Mouse (Mus musculus) common myeloid progenitor, adult 5-6 weeks (primary cell): Measurements from ENCODE around the gene Pkd1l2. TPM values are rescaled to one million over a fixed set of nuclear protein-coding genes. Genes with fewer than 3 reads are reported as not detected.

Source experiments
- ATAC-seq: replicated peaks from 2 replicates; pipeline ENCODE4 v1.8.0; 2016; ENCODE audit warnings: low read depth, mild to moderate bottlenecking, moderate TSS enrichment, inconsistent platforms; ENCODE audit not compliant: poor library complexity, severe bottlenecking
- total RNA-seq: library from RNA; stranded (forward); fragments of 200-1000, 187-1606 nt; gene quantifications from 2 replicates; pipeline ENCODE4 v1.2.3, GENCODE M21; 2017

Gene Pkd1l2
- not detected in 2 replicates for total RNA-seq

DNA sequence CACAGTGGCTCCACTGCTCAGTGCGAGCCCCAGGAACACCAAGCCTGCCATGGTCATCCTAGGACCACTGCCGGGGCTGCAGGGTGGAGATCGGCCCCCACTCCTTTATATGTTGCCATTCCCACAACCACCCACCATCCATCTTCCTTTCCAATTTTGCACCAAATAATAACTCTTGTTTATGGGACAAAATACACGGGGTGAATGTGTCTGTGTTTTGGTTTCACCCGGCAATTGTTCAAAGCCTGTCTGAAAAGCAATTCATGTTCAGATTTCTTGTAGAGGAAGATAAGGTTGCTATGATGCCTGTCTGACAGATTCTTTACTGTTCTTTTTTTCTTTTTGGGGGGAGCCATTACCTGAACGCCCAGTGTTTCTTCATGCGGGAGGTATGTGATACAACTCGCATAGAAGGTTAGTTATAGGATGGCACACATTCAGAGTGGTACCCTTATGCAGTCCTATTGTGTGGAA is at the start of gene Pkd1l2:
Pkd1l2 (minus strand) TSS at position 51 of the 474 bp plus-strand sequence.
- no peak for ATAC-seq

DNA sequence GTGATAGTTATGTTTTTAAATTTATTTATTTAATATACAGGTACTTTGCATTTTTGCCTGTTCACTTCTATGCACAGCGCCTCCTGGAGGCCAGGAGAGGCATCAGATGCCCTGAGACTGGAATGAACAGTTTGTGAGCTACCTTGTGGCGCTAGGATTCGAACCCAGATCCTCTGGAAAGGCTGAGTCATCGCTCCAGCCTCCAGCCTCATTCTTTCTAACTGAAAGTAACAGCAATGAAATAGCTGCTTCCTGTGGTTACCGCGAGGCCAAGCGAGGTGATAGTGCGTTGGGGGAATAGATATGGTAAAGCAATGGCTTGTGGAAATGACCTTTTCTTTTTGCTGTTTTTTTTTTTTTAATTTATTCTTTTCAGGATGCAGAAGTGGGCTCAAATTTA is 44.8 kb upstream of the Pkd1l2 start:
- peak; percentile 57 for ATAC-seq

DNA sequence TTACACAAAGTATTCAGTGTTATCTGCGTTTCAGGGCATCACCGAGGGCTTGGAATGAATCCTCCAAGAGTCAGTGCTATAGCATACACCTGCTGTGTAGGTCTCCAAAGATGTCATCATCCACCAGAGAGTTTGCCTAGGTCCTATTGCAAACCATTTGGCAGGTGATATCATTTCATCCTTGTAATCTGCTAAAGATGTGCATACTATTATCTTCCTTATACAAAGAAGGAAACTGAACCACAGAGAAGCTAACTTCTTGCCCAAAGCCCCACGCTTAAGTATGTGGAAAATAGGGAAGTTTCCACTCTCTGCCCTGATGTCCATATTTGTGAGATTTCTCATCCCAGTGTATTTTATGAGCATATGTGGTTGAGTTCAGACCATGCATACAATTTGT is 44.2 kb upstream of the Pkd1l2 start:
- 0 out of 2 replicates have a peak, but pooled peaks have one; percentile 19 for ATAC-seq

DNA sequence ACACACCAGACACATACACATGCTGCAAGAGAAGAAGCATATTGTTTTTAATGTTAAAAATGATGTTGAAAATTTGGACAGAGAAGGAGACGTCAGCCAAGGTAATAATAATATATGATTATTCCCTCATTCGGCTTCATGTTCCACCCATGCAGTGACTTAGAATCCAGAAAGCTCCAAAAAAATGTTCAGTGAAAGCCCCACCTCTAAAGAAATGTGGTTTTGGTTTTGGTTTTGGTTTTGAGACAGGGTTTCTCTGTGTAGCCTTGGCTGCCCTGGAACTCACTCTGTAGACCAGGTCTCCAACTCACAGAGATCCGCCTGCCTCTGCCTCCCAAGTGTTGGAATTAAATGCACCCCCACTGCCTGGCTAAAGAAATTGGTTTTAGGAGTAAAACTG is 43.6 kb upstream of the Pkd1l2 start:
- ATAC-seq: no peak

DNA sequence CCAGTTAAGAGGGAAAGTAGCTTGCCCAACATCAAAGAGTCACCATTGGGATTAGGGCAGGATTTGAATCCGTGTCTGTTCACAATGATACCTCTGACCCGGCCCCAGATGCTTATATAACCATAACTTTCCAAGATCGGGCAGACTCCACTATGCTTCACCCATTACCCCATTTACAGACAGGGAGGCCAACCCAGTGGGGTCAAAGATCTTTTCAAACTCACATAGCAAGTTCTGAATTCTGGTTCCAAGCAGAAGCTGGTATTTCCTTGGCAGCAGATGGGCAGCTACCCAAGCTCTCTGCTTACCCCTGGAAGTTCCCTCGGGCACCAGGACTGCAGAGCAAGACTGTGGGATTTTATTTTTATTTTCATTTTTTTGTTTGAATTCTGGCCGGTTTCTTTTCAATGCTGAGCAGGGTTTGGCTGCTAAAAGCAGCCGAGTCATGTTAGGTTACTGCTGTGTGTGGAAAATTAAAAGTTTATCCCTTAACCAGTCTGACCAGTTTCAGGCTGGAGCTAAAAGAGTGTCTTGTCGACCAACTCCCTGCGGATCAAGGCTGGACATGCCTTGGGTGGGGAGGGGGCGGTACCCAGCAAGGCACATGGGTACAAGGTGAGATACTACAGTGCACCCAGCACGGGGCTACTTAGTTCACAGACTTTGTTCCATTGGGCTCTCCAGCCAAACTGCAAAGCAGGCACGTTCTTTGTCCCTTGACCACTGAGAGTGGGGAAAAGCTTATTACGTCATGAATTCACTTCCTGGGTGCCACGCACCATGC is 41.8 kb upstream of the Pkd1l2 start:
- no peak for ATAC-seq

DNA sequence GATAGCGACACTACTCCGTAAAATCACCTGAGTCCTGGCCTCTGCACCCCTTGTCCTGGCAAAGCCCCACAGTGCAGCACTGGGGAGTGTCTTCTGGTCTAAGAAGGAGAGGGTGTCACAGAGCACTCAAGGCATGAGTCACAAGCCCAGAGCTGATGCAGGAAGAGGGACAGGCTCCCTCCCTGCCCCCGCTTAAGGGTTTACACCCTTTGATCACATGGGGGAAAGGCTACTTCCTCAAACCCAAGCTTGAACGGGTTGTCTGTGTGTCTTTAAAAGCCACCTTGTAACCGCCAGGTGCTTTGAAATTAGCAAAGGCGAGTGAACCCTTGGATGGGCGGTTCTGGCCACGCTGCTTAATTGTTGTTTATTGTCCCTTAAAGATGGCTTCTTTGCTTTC is 39.0 kb upstream of the Pkd1l2 start:
- peak; percentile 74 for ATAC-seq

DNA sequence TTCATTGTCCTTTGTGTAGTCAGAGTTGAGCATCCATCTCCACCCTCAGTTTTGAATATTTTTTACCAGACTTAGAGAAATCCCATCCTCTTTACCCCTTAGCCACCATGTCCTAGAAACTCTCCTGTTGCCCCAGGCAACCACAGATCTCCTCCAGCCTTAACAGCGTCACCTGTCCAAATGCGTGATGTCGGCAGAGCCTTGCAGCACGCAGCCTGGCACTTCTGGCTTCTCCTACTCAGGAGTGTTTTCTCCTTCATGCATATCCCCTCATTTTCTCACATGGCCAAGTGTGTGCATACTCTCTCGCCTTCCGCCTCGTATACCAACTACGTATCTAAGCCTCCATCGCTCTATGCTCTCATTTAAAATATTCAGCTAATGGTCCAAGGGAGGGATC is 36.2 kb upstream of the Pkd1l2 start:
- ATAC-seq: no peak

DNA sequence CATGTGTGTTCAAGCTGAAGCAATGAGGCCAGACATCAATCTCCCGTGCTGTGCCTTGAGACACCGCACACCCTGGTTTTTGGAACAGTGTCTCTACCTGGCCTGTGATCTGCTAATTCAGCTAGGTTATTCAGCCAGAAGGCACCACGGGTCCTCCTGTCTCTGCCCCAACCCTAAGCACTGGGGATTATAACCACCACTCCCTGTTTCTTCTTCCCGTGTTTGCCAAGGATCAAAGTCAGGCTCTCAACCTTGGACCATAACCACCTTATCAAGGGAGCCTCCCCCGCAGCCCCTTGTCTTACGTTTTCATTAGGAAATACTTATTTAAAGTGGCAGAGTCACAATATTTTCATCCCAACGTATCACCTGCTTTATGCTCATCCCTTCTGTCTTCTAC is 34.3 kb upstream of the Pkd1l2 start:
- no peak; the same call in 1 of the 2 replicates for ATAC-seq

DNA sequence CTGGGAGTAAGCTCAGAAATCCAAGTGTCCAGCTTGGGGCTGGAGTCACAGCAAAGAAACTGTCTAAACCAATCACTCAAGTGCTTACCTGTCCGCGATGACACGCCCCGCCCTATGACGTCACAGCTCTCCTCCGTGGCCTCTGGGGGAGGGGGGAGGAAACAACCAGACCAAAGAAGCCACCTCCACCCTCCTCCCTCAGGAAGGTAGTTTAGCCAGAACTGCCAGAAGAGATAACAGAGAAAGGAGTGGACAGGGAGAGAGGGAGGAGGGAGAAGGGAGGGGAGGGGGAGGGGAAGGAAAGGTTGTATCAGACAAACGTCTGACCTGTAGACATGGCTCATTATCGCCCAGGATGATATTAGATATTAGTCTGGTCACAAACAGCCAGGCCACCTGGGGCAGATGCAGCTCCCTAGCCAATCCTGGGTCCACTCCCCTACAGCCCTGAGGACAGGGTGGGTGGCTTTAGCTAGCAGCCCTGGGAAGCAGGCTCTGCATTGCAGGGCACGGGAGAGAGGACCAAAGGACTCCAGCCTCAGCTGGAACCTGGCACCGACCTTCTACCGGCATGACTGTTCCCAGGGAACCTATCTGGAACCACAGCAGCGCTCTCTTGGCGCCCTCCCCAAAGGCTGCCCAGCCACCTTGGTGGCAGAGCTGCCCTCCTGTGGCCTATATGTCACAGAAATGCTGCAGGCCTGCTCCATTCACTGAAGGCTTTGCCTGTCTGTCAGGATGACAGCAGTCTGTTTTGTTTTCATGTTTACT is 33.6 kb upstream of the Pkd1l2 start:
- peak; percentile 69 for ATAC-seq

DNA sequence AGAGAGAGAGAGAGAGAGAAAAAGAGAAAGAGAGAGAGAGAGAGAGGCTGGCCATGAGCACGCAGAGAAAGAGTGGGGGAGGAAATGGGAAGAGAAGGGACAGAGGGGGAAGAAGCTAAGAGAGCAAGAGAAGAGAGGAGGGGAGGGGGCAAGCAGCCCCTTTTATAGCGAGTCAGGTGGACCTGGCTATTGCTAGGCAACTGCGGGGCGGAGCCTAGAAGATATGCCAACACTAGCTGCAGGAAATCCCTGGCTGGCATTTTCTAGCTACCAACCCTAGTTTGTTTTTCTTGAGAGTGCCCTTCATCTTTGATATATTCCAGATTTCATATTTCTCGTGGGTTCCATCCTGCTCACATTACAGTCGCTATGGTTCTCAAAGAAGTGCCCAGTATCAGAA is 32.8 kb upstream of the Pkd1l2 start:
- ATAC-seq: no peak

DNA sequence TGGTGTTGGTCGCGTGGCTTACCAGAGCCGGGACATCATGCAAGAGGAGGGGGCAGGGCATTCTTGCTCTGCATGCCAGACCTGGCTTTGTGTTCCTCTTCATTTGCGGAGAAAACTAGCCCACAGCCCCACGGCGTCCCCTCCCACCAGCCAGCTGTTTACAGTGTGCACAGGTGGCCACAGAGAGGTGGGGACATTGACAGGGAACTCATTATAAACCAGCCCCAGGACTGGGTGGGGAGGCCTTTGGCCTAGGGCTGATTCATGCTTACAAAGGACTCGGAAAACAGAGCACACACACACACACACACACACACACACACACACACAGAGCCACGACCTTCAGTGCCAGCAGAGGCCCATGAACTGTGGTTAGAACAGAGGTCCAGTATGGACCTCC is 30.0 kb upstream of the Pkd1l2 start:
- ATAC-seq: no peak

DNA sequence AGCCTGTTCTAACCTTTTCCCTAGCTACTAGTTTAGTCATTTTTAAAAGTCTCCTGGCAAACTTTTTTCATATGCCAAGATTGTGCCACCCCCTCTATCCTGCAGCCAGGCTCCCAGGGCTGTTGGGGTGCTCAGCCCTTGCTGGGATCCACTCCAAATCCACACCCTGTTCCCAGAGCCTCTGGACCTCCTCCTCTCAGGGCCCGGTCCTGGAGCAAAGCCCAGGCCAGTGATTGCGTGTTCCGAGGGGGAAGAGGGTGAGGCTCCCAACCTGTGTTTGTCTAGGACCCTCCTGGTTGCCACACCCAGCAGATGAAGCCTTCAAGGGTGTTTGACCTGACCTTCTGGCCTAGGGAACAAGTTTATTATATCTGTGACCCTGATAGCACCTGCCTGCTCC is 29.4 kb upstream of the Pkd1l2 start:
- no peak for ATAC-seq

DNA sequence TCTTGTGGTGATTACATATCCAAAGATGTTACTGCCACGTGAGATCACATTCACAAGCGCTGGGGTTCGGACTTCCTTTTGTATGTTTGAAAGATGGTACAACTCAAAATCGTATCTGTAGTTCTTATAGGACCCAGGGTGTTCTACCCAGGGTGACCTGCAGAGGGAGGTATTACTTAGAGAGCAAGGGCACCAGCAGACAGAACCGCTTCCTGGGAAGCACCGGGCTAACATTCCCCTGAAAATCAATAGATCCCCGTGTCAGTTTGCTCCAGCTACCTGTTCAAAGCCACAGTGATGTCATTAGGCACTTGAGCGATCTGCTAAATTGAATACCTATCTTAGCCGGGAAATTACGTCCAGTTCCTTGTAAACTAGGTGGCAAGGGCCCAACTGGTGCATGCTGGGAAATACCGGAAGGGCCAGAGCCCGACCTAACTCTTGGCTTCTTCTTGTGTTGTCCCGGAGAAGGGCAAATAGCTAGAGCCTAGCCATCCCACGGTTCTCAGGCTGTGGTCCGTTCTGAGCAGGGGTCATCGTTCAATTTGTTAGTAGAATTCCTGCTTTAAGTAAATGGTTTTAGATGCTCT is 27.6 kb upstream of the Pkd1l2 start:
- peak; percentile 58 for ATAC-seq

DNA sequence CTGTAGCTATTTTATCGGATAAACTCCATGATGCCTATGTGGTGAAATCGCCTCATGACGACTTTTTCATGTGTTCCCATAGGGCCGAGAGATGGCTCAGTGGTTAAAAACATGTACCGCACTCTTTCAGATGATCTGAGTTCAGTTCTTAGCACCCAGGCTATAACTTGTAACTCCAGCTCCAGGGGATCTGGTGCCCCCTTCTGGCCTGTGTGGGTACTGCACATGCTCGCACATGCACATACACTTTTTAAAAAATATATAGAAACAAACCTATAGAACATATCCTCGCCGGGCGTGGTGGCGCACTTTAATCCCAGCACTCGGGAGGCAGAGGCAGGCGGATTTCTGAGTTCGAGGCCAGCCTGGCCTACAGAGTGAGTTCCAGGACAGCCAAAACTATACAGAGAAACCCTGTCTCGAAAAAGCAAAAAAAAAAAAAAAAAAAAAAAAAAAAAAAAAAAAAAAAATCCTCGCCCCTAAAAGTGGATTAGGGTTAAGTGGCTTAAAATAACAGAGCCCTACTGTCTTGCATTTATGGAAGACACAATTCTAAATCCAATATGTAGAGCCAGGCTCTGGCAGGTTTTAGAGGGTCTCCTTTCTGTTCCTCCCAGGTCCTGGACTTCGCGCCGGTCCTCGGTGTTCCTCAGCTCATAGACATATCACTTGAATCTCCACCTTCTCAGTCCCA is 26.9 kb upstream of the Pkd1l2 start:
- no peak for ATAC-seq

DNA sequence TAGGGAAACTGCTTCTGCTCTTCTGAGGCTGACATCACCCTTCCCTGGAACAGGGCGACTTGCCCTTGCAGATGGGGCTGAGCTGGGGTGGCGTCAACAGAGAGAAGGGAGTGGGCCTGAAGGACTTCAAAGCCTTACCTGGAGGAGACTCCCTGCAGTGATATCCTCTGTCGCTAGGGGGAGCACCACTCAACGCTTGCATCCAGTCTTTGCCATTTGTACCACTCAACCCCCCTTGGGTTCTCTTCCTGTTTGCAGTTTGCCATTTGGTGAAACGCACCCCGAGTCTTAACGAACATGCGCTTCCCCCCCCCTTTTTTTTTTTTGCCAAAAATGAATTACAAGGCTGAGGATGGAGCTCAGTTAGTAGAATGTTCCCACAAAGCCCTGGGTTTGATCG is 25.3 kb upstream of the Pkd1l2 start:
- ATAC-seq: peak; percentile 81

DNA sequence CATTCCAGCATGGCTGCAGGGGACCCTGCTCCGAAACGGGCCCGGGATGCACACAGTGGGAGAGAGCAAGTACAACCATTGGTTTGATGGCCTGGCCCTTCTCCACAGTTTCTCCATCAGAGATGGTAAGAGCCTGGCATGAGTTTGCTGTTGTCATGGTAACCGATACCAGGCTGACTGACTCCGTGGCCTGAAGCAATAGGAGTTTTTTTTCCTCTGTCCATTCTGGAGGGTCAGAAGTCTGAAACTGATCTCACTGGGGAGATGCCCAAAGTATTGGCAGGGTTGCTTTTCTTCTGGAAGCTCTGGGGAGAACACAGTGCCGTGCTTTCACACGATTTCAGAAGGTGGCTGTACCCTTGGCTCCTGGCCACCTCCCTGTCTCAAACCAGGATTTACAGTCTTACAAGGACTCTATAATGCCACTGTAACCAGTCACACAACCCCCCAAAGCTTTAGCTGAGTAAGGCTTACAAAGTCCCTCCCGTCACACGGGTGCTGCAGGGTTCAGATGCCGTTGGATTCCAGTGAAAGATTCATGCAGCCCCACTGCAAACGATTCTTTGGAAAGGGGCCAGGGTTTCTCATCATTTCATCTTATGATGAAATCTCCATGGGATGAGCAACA is 15.4 kb upstream of the Pkd1l2 start:
- ATAC-seq: 0 out of 2 replicates have a peak, but pooled peaks have one; percentile 36

DNA sequence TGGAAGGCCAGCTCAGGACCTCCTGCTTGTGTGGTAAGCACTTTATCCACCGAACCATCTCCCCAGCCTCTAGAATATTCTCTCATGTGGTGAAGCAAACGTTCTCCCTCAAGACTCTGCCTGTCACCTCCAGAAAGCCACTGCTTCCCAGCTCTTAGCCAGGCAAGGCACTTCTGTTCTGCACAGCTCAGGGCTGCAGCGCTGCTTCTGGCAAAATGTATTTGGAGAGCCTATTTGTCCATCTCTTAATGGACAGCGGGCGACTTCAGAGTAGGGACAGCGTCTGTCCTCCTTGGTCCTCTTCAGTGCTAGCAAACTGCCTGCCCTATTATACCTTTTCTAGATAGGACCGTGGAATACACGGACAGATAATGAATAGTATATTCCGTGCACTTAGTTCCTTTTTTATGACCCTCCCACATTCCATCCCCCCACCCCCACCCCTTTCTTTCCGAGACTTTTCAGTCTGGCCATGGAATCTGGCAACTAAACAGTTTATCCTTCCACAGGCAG is 14.9 kb upstream of the Pkd1l2 start:
- ATAC-seq: no peak

DNA sequence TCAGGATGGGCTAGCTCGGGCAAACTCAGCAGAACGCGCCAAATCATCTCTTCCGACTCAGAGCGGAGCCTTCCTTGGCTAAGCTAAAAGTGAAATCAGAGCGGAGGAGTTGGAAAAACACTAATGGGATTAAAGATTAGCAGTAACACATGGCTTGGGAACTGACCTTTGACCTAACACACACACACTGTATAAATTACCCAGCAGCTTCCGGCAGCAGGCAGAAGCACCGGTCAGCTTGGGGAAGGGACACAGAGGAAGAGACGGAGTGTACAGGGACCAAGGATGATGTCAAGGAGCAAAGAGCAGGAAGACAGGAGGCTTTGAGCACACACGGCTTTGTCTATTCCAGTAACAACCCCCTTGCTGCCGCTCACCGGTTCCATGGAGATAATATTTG is 13.4 kb upstream of the Pkd1l2 start, which contains the start of gene Bco1:
Bco1 (plus strand) TSS at position 208 of the 400 bp plus-strand sequence.
- ATAC-seq: no peak

DNA sequence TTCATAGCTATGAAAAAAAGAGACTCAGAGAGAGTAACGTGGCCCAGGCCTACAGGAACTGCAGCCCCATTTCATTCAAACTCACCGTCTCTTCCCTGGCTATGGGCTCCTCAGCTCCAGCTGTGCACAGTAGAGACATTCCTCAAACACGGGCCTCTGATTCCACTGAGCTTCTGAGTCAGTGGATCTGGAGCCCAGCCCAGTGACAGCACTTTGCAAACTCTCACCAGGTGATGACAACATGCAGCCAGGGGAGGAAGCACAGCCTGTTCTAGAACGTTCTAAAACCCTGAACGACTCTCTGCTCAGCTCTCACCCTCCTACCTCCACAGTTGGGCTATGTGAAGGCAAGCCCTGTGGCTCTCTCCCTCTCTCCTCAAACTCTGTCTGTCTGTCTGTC is 11.8 kb upstream of the Pkd1l2 start:
- no peak for ATAC-seq

DNA sequence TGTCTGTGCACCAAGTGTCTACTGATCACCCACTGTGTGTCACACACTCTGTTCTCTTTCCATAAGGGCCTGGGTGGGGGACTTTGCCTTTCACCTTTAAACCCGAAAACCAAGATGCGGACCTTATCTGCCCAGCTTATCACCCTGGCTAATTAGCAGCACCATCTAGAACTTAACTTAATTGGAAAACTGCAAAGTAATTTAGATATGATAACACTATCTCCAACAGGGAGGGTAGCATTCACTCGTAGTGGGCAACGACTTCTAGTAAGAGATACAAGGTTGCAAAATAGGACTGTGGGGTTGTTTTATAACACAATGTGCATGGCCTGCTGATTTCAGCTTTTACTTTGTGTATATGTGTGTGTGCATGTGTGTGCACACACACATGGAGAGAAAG is 7.6 kb upstream of the Pkd1l2 start:
- ATAC-seq: no peak
